ENCODE assay signal across 8 mouse cellular contexts in genomic region chr5:36988124-36988780, GRCm38 (mm10). TPM values are rescaled to one million over a fixed set of nuclear protein-coding genes. Genes with fewer than 3 reads are reported as not detected.
DNase-seq lines count a peak whose midpoint lies in the region; ATAC-seq and TF ChIP-seq lines count a peak whose summit lies in the region.

No protein-coding gene starts in this region.

- H3K36me3 ChIP-seq in kidney, adult 2 months (ENCODE audit: control insufficient read depth, insufficient read depth, low read length) = no peaks in the 10 kb centered on the region
- no peaks in the 10 kb centered on the region for H3K36me3 ChIP-seq in liver, embryonic 16.5 days (ENCODE audit: control insufficient read depth, insufficient read depth)

- peak overlapping the region; percentile 74 for H3K4me2 ChIP-seq in liver, embryonic 16.5 days (ENCODE audit: low read depth, low read length)

- H3K9ac ChIP-seq in liver, embryonic 16.5 days (ENCODE audit: low read depth, low read length) = peak overlapping the region; percentile 51; the same call in 1 of the 2 replicates

- peak overlapping the region; percentile 87 for H3K4me3 ChIP-seq in kidney, adult 2 months (ENCODE audit: insufficient read depth, low read depth, low read length)
- peak overlapping the region; percentile 70 for H3K4me3 ChIP-seq in bone marrow macrophage, adult 2 months (ENCODE audit: insufficient read depth, low read length)
- H3K4me3 ChIP-seq in liver, embryonic 16.5 days (ENCODE audit: low read depth, low read length) = peak overlapping the region; percentile 57

- TF ChIP-seq CTCF in kidney, adult 2 months (conservative IDR thresholded peaks at IDR 0.05; ENCODE audit: insufficient read depth, insufficient read length, low read depth, low read length) = no peak
- TF ChIP-seq CTCF in bone marrow macrophage, adult 2 months (IDR thresholded peaks at IDR 0.05; ENCODE audit: low read depth, low read length) = no peak

- H3K4me1 ChIP-seq in kidney, adult 2 months (ENCODE audit: control insufficient read depth, insufficient read depth, low read length) = peaks cover 3% of the 10 kb centered on the region; the same call in 1 of the 2 replicates
- H3K4me1 ChIP-seq in bone marrow macrophage, adult 2 months (ENCODE audit: control insufficient read depth, insufficient read depth, low read length) = 0 out of 2 replicates have a peak, but pooled peaks cover 4% of the 10 kb centered on the region
- no peaks in the 10 kb centered on the region; the same call in 1 of the 2 replicates for H3K4me1 ChIP-seq in liver, embryonic 16.5 days (ENCODE audit: control insufficient read depth, low read depth, low read length)

- peak; percentile 8; the same call in 1 of the 2 replicates for ATAC-seq in granulocyte monocyte progenitor cell, adult 5-6 weeks (replicated peaks; ENCODE audit: poor library complexity, severe bottlenecking)
- ATAC-seq in liver, embryonic 16.5 days (ENCODE audit: low read depth) = no peak

- no peaks in the 10 kb centered on the region for H3K27me3 ChIP-seq in kidney, adult 2 months (replicated peaks; ENCODE audit: control insufficient read depth, insufficient read depth, low read length)
- no peaks in the 10 kb centered on the region; the same call in 1 of the 2 replicates for H3K27me3 ChIP-seq in liver, embryonic 16.5 days (ENCODE audit: control insufficient read depth, insufficient read depth, low read depth, low read length)

- H3K27ac ChIP-seq in kidney, adult 2 months (ENCODE audit: insufficient read depth, low read depth, low read length) = peak overlapping the region; percentile 59; the same call in 1 of the 2 replicates
- no peak overlapping the region for H3K27ac ChIP-seq in bone marrow macrophage, adult 2 months (ENCODE audit: insufficient read depth, low read depth, low read length)
- no peak overlapping the region for H3K27ac ChIP-seq in liver, embryonic 16.5 days (ENCODE audit: low read length)

- 8% methylated on average over 24 of the region's 24 CpGs for WGBS in kidney, adult 2 months
- 11% methylated on average over 24 of the region's 24 CpGs for WGBS in liver, embryonic 16.5 days (ENCODE audit: insufficient replicate concordance)

- no peaks in the 10 kb centered on the region for H3K9me3 ChIP-seq in liver, embryonic 16.5 days (replicated peaks; ENCODE audit: control insufficient read depth, low read length)

- DNase-seq in kidney, adult 2 months = peak; percentile 7
- no peak for DNase-seq in kidney, postnatal 10 days
- DNase-seq in adipocyte (ENCODE audit: low spot score) = no peak
- DNase-seq in T-cell, adult 2 months (ENCODE audit: low spot score) = no peak
- DNase-seq in left cerebral cortex, adult 9 months (ENCODE audit: low spot score in 2 of 2) = no peak

- no peak for TF ChIP-seq POLR2A in kidney, adult 2 months (IDR thresholded peaks at IDR 0.05; ENCODE audit: low read depth, low read length)
- no peak for TF ChIP-seq POLR2A in bone marrow macrophage, adult 2 months (IDR thresholded peaks at IDR 0.05; ENCODE audit: borderline replicate concordance, low read depth, low read length)

RNA-seq across cellular contexts. Expression of gene Wfs1, which starts 0.8 kb away (rescaled TPM):
- polyA plus RNA-seq in kidney, adult 2 months (2012; rRNA removed) = 18.8 and 20.0 TPM in 2 replicates
- 3.6 and 4.3 TPM in 2 replicates for polyA plus RNA-seq in bone marrow macrophage, adult 2 months (2012; ENCODE audit: insufficient read depth, insufficient read length, missing spikeins)
- 6.1 and 6.6 TPM in 2 replicates for total RNA-seq in granulocyte monocyte progenitor cell, adult 5-6 weeks (2014; fragmentation: Nextera tagmentation)
- total RNA-seq in granulocyte monocyte progenitor cell, adult 5-6 weeks (2017) = 2.7 and 4.6 TPM in 2 replicates
- 1.6 and 2.0 TPM in 2 replicates for polyA plus RNA-seq in liver, embryonic 16.5 days (2015; fragmentation: Nextera tagmentation; extraction: Ambion mirVana)
